Mouse (Mus musculus): ENCODE data around the gene Fcrls.

DNA sequence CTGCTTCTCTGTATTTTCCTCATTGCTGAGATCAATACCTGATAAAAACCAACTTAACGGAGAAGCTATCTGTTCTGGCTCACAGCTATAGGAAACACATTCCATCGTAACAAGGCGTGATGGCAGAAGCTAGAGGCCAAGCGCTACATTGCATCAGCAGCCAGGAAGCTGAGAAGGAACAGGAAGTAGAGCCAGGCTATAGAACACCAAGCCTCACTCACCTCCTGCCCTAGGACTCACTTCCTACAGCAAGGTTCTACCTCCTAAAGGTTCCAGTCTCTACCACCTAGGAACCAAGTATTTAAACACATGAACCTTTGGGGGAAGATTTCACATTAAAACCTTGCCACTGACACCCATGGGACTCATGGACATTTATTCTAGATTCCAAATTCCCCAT, 39.9 kb downstream of the Fcrls start:
- TF ChIP-seq CTCF (IDR thresholded peaks at IDR 0.05; ENCODE audit: control insufficient read depth, insufficient read depth, low read length) (no peak), POLR2A (IDR thresholded peaks at IDR 0.05; ENCODE audit: borderline replicate concordance, control insufficient read depth, low read depth, low read length) (no peak)
